Mouse (Mus musculus) embryonic fibroblast, embryonic 13.5 days (primary cell): ENCODE results near the gene Cdh13.

ENCODE experiments used
- CTCF ChIP-seq: IDR thresholded peaks from 2 replicates; pipeline ENCODE4 v1.5.1; 2011; ENCODE audit warnings: mild to moderate bottlenecking, control low read depth, low read length, moderate library complexity, borderline replicate concordance; ENCODE audit not compliant: insufficient read depth
- POLR2A ChIP-seq: IDR thresholded peaks from 2 replicates; pipeline ENCODE4 v1.6.1; 2011; ENCODE audit warnings: low read depth, mild to moderate bottlenecking, control low read depth, low read length, moderate library complexity

DNA sequence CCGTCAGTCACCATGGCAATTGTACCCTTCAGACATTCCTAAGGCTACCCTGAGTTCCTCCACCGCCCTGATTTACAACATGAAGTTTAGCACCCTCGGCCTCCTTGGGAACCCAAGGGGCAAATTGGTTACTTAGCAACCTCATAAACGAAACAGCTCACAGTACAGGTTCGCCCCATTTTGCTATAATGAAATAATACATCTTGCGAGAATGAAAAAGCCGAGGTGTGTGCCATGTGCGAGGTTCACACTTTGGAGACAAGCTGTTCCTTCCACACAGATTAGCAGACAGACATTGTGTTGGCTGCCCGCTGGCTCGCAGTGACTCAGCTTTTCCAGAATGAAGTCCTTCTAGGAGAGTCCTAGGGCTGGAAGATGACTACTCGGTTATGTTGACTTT lies 737.2 kb downstream of the Cdh13 start:
- TF ChIP-seq POLR2A (no peak), CTCF (no peak)
